Mouse (Mus musculus) Patski (cell line): ENCODE results near the gene Rtp2. TPM values are rescaled to one million over a fixed set of nuclear protein-coding genes. Genes with fewer than 3 reads are reported as not detected.

Experiments
- ATAC-seq: fragments of 100-300 bp; one replicate; pipeline ENCODE4 v1.8.0; 2021
- CTCF ChIA-PET: fragments of 350-600 bp; sonication (Branson Sonifier 250); formaldehyde crosslinking; loops from one replicate; lab custom pipeline; 2022; ENCODE audit warnings: inconsistent platforms; lab: Charles Lee
- POLR2A ChIA-PET: fragments of 350-600 bp; sonication (Branson Sonifier 250); formaldehyde crosslinking; loops from one replicate; lab custom pipeline; 2022; ENCODE audit warnings: antibody characterized with exemption, inconsistent platforms; lab: Charles Lee
- DNase-seq: peaks from one replicate; pipeline ENCODE4 v3.0.0-alpha.2; 2011; ENCODE audit warnings: low read depth, low spot score
- H3K27me3 ChIP-seq: fragments of 371-371 bp; one replicate; pipeline ENCODE4 v1.5.1; 2021
- CTCF ChIP-seq: fragments of 100-300 bp; IDR thresholded peaks from one replicate; pipeline ENCODE4 v1.5.1; 2021
- in situ Hi-C: fragments of 300-500 bp; cut with MboI; formaldehyde crosslinking; loops from 3 replicates; pipeline ENCODE4 v1.11.1; 2018; ENCODE audit warnings: low pct_unique_long_range_greater_than_20kb, mixed read lengths
- polyA plus RNA-seq: library from polyadenylated mRNA; unstranded; gene quantifications from one replicate; pipeline ENCODE4 v1.2.3, GENCODE M21; 2021

Rtp2 gene
- polyA plus RNA-seq, 1 experiment from 2014 or later: not detected

DNA sequence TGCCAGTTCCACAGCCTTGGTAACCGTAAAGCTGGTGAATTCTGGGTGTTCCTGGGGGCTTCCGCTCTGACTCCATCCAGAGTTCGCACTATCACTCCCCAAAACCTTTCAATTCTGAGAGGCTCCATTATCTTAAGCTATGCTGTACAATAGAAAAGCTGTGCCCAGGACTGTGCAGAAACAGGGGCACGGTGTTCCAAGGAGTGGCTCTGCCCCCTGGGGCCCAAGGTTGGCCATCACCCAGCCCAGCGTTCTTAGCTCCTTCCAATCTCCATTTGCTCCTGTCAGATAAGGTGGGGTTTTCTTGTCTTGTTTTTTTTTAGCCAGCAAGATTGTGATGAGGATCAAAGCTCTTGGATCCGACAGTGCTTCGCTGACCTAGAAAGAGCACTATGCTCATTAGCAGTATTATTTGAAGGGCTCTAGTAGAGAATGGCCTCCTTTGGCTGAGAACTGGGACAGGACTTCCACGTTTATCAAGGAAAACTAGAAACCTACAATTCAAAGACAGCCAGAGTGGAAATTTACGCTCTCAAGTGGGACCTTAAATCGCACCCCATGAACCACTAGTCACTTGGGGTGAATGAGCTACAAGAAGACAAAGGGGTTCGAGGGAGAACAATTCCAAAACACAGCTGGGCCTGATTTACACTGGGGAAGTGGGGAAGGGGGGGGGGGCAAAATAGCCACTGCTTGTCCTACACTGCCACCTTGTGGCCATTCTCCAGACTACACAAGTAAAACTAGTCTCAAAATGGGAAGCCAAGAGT is 21.2 kb upstream of the Rtp2 start:
- H3K27me3 ChIP-seq: peaks cover 4% of the 10 kb centered on the region
- POLR2A ChIA-PET: no interaction called here
- CTCF ChIA-PET: interaction anchor here (0.6 to 1.1 kb wide), 10 partner anchors 11 to 502 kb away, joined by 3 to 4 read pairs (median 3); no protein-coding TSS in a partner anchor
- in situ Hi-C loops: loop anchor here (10.0 kb wide), 1 partner anchor 499 kb away; no protein-coding TSS in a partner anchor
- no peak for ATAC-seq
- TF ChIP-seq CTCF: peak; percentile 61
- no peak for DNase-seq

DNA sequence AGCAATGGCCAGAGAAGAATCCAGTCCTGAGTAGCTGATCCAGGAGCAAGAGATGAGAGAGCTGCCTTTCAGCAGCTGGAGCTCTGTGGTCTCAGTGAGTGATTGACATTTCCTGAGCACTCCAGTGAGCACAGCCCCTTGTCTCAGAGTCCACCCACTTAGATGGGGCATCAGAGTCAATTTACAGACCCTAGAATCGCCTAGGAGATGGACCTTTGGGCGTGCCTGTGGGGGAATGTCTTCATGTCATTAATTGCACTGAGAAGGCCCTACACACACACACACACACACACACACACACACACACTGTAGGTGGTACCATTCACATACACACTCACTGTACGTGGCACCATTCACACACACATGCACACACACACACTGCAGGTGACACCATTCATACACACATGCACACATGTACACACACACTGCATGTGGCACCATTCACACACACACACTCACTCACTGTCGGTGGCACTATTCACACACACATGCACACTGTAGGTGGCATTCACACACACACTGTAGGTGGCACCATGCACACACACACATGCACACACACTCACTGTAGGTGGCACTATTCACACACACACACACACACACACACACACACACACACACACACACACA is 20.0 kb upstream of the Rtp2 start:
- ChIA-PET POLR2A (no interaction called here), CTCF (no interaction called here)
- in situ Hi-C loops: loop anchor here (10.0 kb wide), 1 partner anchor 497 kb away; no protein-coding TSS in a partner anchor
- ATAC-seq: no peak
- no peak for TF ChIP-seq CTCF
- DNase-seq: no peak
- H3K27me3 ChIP-seq: peaks cover 4% of the 10 kb centered on the region

DNA sequence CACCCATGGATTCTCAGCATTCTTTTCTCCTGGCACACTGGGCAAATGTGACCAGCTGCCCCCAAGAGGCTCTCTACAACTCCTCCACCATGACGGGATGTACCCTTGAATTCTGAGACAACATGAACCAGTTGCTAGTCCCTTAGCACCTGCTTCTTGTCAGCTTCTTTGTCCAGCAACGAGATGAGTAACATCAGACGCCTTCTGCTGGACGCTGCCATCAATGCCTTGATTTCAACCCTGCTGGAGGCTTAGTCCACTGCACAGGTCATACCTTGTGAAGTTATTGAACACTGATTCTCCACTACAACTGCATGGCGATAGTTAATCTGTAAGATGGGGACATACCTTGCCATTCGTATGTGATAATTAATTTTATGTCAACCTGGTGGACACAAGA is 15.5 kb upstream of the Rtp2 start:
- TF ChIP-seq CTCF: peak; percentile 61
- ATAC-seq (no peak), DNase-seq (no peak)
- ChIA-PET POLR2A (no interaction called here), CTCF (no interaction called here)
- in situ Hi-C loops: no loop called here
- H3K27me3 ChIP-seq: no peaks in the 10 kb centered on the region

DNA sequence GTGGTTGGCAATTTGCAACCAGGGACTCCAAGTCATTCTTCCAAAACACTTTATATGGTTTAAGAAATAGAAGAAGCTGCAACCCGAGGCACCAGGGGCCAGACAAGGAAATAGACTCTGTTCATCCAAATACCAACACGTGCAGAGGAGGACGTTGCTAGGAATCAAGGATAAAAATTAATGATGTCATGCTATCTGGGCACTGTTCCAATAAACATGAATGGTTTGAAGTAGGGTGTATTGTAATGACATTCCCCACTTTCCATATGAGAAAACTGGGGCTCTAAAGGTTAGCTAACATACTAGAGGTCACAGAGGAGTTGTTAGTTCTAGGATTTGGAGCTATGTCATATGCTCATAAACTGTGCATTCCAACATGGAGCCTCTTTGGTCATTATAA is 12.6 kb upstream of the Rtp2 start:
- ATAC-seq (no peak), DNase-seq (no peak)
- POLR2A ChIA-PET: interaction anchor here (0.6 kb wide), 1 partner anchor 479 kb away, joined by 4 read pairs; no protein-coding TSS in a partner anchor
- CTCF ChIA-PET: no interaction called here
- no peaks in the 10 kb centered on the region for H3K27me3 ChIP-seq
- no peak for TF ChIP-seq CTCF
- in situ Hi-C loops: no loop called here

DNA sequence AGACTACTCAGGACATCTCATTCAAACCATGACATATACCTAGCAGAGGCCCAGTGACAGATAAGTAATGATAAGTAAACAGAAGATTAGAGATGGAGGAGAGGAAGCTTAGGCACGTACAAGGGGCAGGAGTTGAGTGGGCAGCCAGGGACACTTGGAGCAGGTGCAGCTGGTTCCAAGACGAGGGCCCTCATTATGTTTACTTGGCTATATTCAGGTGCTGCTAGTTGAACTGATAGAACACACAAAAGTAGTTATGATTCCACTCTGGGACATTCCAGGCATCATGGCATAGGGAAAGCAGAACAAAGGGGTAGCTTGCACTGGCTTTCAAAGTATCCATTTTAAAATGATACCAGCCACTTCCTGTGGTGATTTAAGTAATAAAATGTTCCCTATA is 2.2 kb upstream of the Rtp2 start:
- H3K27me3 ChIP-seq: peaks cover 6% of the 10 kb centered on the region
- no peak for ATAC-seq
- ChIA-PET CTCF (no interaction called here), POLR2A (no interaction called here)
- no peak for TF ChIP-seq CTCF
- DNase-seq: no peak
- in situ Hi-C loops: no loop called here

DNA sequence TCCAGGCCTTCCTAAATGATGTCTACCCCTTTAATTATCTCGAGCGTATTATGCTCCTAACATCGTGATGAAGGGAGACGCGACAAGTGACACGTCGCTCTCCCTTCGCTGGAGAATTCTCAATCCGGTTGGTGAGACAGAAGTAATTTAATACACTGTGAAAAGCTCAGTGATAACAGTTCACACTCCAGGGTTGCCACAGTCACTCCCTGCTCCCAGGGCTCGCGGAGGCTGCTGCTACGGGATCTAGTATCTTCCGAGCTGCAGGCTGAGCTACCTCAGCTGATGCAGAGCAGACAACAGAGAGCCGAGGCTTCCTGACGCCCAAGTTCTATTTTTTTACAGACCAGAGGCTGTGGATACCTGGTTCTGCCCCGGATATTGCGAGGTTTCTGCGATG is 919 bp downstream of the Rtp2 start:
- no peak for DNase-seq
- no peak for ATAC-seq
- no peak for TF ChIP-seq CTCF
- in situ Hi-C loops: no loop called here
- CTCF ChIA-PET: no interaction called here
- H3K27me3 ChIP-seq: peaks cover 10% of the 10 kb centered on the region
- POLR2A ChIA-PET: no interaction called here

DNA sequence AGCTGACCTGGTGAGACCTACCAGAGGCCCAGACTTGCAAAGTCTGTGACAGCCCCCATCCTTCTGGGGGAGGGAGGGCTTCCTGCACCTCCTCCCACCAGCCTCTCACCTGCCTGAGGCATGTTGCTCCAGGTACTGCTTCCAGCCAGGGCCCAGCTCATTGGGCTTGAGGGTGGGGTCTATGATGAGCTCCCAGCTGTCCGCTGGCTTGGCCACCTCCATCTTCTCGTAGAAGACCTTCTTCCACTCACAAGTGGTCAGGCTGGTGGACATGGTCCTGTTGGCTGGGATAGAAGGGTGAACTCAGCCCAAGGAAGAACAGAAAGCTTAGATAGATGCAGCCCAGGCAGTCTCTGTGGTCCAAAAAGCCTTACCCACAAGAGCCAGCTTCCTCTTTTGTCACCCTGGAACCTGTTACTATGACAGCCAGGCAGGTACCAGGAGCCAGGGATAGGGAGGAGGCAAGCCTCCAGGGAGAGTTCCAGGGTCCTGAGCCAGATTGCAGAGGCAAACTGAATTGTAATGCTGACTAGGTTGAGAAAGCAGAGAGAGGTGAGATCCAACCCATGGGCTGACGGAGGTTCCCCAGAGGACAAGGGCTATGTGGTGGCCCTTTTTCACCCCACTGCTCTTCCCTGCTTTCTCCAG is 1.6 kb downstream of the Rtp2 start:
- DNase-seq (no peak), ATAC-seq (no peak)
- peaks cover 9% of the 10 kb centered on the region for H3K27me3 ChIP-seq
- in situ Hi-C loops: no loop called here
- ChIA-PET CTCF (no interaction called here), POLR2A (no interaction called here)
- no peak for TF ChIP-seq CTCF

DNA sequence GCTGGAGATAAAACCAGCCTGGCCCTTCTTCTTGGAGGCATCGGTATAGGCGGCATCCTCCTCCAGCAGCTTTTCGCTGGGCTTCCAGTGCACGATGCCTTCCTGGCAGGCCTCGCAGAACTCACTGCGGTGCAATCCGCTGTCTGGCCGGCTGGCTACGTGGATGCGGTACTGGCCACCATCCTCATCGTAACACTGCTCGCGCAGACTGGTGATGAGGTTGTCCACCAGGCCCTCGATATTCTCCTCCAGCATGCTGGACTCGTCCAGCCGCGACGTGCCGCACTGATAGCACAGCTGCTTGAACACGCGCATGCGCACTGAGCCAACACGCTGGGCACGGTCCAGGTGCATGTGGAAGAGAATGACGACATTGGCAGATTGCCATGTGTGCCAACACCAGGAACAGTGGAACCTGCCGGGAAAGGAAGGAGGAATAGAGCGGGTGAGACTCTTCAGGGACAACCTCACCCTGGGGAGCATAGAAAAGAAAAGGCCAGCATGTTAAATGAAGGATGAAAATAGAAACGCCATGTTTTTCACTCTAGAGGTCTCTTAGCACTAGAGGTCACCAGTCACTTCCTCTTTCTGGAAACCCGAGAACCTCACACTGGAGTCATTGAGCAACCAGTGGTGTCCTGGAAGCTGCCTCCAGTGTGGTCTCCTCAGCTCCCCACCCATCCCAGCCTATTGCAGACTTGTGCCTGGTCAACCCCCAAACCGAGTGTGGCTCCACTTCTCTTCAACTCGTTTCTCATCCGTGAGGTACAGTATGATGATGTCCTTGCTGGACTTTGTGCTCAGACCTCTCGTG is 4.7 kb downstream of the Rtp2 start:
- in situ Hi-C loops: no loop called here
- H3K27me3 ChIP-seq: peaks cover 12% of the 10 kb centered on the region
- ChIA-PET POLR2A (no interaction called here), CTCF (no interaction called here)
- ATAC-seq (no peak), DNase-seq (no peak)
- TF ChIP-seq CTCF: no peak

DNA sequence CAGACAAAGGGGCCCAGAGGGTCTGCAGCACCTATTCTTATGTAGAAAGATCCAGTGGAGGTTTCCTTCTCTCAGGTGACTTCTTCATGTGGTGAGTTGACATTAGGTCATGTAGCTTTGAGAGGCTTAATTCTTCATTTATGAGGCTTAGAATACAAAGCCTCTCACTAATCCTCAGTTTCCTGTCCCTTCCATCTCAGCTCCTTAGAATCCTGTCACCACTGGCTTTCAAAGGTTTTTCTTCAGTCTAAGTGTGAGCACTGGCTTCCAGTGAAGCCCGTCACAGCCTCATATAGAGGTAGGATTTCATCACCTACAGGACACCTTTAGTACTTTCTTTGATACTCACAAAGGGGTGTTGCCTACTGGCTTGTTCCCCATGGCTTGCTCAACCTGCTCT is 9.3 kb downstream of the Rtp2 start:
- CTCF ChIA-PET: no interaction called here
- H3K27me3 ChIP-seq: peaks cover 29% of the 10 kb centered on the region
- POLR2A ChIA-PET: no interaction called here
- ATAC-seq: no peak
- TF ChIP-seq CTCF: no peak
- DNase-seq: no peak
- in situ Hi-C loops: loop anchor here (25.0 kb wide), 1 partner anchor 836 kb away; no protein-coding TSS in a partner anchor

DNA sequence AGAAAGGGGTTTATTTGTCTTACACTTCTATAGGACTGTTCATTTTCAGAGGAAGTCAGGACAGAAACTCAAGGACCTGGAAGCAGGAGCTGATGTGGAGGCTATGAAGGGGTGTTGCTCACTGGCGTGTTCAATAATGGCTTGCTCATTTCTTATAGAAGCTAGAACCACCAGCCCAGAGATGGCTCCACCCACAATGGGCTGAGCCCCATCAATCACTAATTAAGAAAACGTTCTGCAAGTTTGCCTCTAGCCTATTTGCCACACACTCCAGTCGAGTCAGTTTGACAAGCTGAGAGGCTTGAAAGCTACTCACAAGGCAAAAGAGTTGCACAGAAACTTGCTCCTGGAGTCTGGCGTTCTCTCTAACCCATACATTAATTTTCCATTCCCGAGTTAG is 10.5 kb downstream of the Rtp2 start:
- in situ Hi-C loops: loop anchor here (25.0 kb wide), 1 partner anchor 834 kb away; no protein-coding TSS in a partner anchor
- H3K27me3 ChIP-seq: peaks cover 25% of the 10 kb centered on the region
- CTCF ChIA-PET: interaction anchor here (1.4 kb wide), 1 partner anchor 23 kb away, joined by 6 read pairs; no protein-coding TSS in a partner anchor
- DNase-seq (no peak), ATAC-seq (no peak)
- POLR2A ChIA-PET: no interaction called here
- no peak for TF ChIP-seq CTCF
